Mouse (Mus musculus) myocyte (in vitro differentiated cells): Measurements from ENCODE around the gene Sepsecs.

ENCODE experiments used
- E2F4 ChIP-seq: IDR thresholded peaks from one replicate; pipeline ENCODE4 v1.6.1; 2011; ENCODE audit warnings: mild to moderate bottlenecking, control low read depth, moderate library complexity; ENCODE audit not compliant: insufficient read depth
- MAX ChIP-seq: IDR thresholded peaks from one replicate; pipeline ENCODE4 v1.6.1; 2011; ENCODE audit warnings: low read depth, mild to moderate bottlenecking, control low read depth
- MYOD1 ChIP-seq, 3 experiments: IDR thresholded peaks; one replicate each; pipeline ENCODE4 v1.6.1; 2011; ENCODE audit warnings: control low read depth in 2 of 3, low read depth in 2 of 3, mild to moderate bottlenecking in 2 of 3, moderate library complexity in 1 of 3; ENCODE audit not compliant: insufficient read length in 2 of 3, control insufficient read depth in 1 of 3
- MYOG ChIP-seq, 3 experiments: IDR thresholded peaks; one replicate each; pipeline ENCODE4 v1.6.1; 2011; ENCODE audit warnings: control low read depth in 2 of 3, low read depth in 2 of 3, mild to moderate bottlenecking in 2 of 3; ENCODE audit not compliant: insufficient read length in 2 of 3, control insufficient read depth in 1 of 3, insufficient read depth in 1 of 3
- POLR2A ChIP-seq: IDR thresholded peaks from one replicate; pipeline ENCODE4 v1.6.1; 2011; ENCODE audit warnings: low read depth, mild to moderate bottlenecking, control low read depth, moderate library complexity; ENCODE audit not compliant: insufficient read length
- POLR2AphosphoS2 ChIP-seq: IDR thresholded peaks from one replicate; pipeline ENCODE4 v1.6.1; 2011; ENCODE audit warnings: low read depth, control low read depth; ENCODE audit not compliant: insufficient read length
- USF1 ChIP-seq: IDR thresholded peaks from one replicate; pipeline ENCODE4 v1.6.1; 2011; ENCODE audit warnings: low read depth, mild to moderate bottlenecking, control low read depth, moderate library complexity

- TF ChIP-seq POLR2A (no peak), MYOG (IDR thresholded peaks at IDR 0.05; ENCODE audit: control insufficient read depth in 1 of 3, insufficient read depth in 1 of 3, insufficient read length in 2 of 3, low read depth in 2 of 3) (peak; percentile 35 to 90 (median 82)), MAX (peak; percentile 57), USF1 (no peak), E2F4 (no peak), POLR2AphosphoS2 (peak; percentile 56), MYOD1 (IDR thresholded peaks at IDR 0.05; ENCODE audit: control insufficient read depth in 1 of 3, insufficient read length in 2 of 3, low read depth in 2 of 3) (peak; percentile 53 to 93 (median 79))
These were observed 53.0 kb downstream of the Sepsecs start for GRCm38 (mm10) chr5:52616549-52616948.
